Mouse (Mus musculus) fat pad, adult 2 months (tissue): Measurements from ENCODE around the gene Wbp1l.
A peak's percentile ranks its signal among the peaks of the same experiment; 100 is the strongest.

Source experiments
- DNase-seq: peaks from one replicate; pipeline ENCODE4 v3.0.0-alpha.2; 2011; ENCODE audit warnings: low read depth, low spot score; ENCODE audit errors: extremely low read depth

The Wbp1l gene

GRCm38 (mm10) chr19:46656151-46656840 is 57.4 kb downstream of the Wbp1l start:
- DNase-seq = no peak

- no peak for DNase-seq
These were observed 58.6 kb downstream of the Wbp1l start for GRCm38 (mm10) chr19:46657339-46658020.

GRCm38 (mm10) chr19:46658348-46658747 is 59.5 kb downstream of the Wbp1l start:
- DNase-seq = no peak

- no peak for DNase-seq
These were observed 60.0 kb downstream of the Wbp1l start for GRCm38 (mm10) chr19:46658851-46659250.

- no peak for DNase-seq
These were observed 62.6 kb downstream of the Wbp1l start for GRCm38 (mm10) chr19:46661511-46661910.

- DNase-seq = no peak
These were observed 63.3 kb downstream of the Wbp1l start for GRCm38 (mm10) chr19:46662214-46662613.

- no peak for DNase-seq
These were observed 63.9 kb downstream of the Wbp1l start for GRCm38 (mm10) chr19:46662784-46663183.

GRCm38 (mm10) chr19:46665474-46665873 is 66.6 kb downstream of the Wbp1l start:
- DNase-seq = no peak

GRCm38 (mm10) chr19:46667300-46667699 is 68.4 kb downstream of the Wbp1l start:
- no peak for DNase-seq

GRCm38 (mm10) chr19:46668263-46668662 is 69.4 kb downstream of the Wbp1l start:
- DNase-seq = no peak

GRCm38 (mm10) chr19:46669802-46670201 is 70.9 kb downstream of the Wbp1l start:
- DNase-seq = no peak

GRCm38 (mm10) chr19:46670691-46671090 is 71.8 kb downstream of the Wbp1l start:
- no peak for DNase-seq

- DNase-seq = no peak
These were observed 74.0 kb downstream of the Wbp1l start, which contains the start of gene Cyp17a1 for GRCm38 (mm10) chr19:46672766-46673418. Cyp17a1 (minus strand) TSS chr19:46673172.

GRCm38 (mm10) chr19:46675641-46676040 is 76.8 kb downstream of the Wbp1l start:
- no peak for DNase-seq

- DNase-seq = no peak
These were observed 81.0 kb downstream of the Wbp1l start for GRCm38 (mm10) chr19:46679720-46680383.

- no peak for DNase-seq
These were observed 90.8 kb downstream of the Wbp1l start, which contains the start of gene Borcs7 for GRCm38 (mm10) chr19:46689460-46690372. Borcs7 (plus strand) TSS chr19:46689906.

GRCm38 (mm10) chr19:46690387-46690786 is 91.5 kb downstream of the Wbp1l start:
- no peak for DNase-seq

GRCm38 (mm10) chr19:46691078-46691477 is 92.2 kb downstream of the Wbp1l start:
- no peak for DNase-seq

- no peak for DNase-seq
These were observed 94.3 kb downstream of the Wbp1l start for GRCm38 (mm10) chr19:46693146-46693545.

- DNase-seq = peak; percentile 99
These were observed 97.6 kb downstream of the Wbp1l start for GRCm38 (mm10) chr19:46696482-46696881.
